Mouse (Mus musculus) granulocyte monocyte progenitor cell, adult 5-6 weeks (primary cell): ENCODE measurements around the gene Ctrb1. TPM values are rescaled to one million over a fixed set of nuclear protein-coding genes. Genes with fewer than 3 reads are reported as not detected.

Experiments
- ATAC-seq: replicated peaks from 2 replicates; pipeline ENCODE4 v1.8.0; 2016; ENCODE audit warnings: mild to moderate bottlenecking, moderate TSS enrichment, inconsistent platforms; ENCODE audit not compliant: poor library complexity, severe bottlenecking
- total RNA-seq, 2 experiments: library from RNA; stranded (forward) in 1 of 2; stranded (reverse) in 1 of 2; fragments of 200-712, 200-1000 nt in 1 of 2; fragments of >200 nt in 1 of 2; fragmentation: Nextera tagmentation in 1 of 2; gene quantifications; 2 replicates each; pipeline ENCODE4 v1.2.3; 2014 to 2017

Gene Ctrb1
- total RNA-seq, 2 experiments from 2014 or later = not detected

- no peak for ATAC-seq
These were observed 2.5 kb upstream of the Ctrb1 start for GRCm38 (mm10) chr8:111693261-111693741.

GRCm38 (mm10) chr8:111686881-111687280 is 3.9 kb downstream of the Ctrb1 start:
- ATAC-seq = no peak

- no peak for ATAC-seq
These were observed 8.3 kb downstream of the Ctrb1 start for GRCm38 (mm10) chr8:111682521-111682920.

- ATAC-seq = no peak
These were observed 9.7 kb downstream of the Ctrb1 start for GRCm38 (mm10) chr8:111681153-111681552.

GRCm38 (mm10) chr8:111680423-111681028 is 10.3 kb downstream of the Ctrb1 start:
- ATAC-seq = peak; percentile 15; the same call in 1 of the 2 replicates

GRCm38 (mm10) chr8:111678848-111679247 is 12.0 kb downstream of the Ctrb1 start:
- no peak for ATAC-seq

- peak; percentile 72 for ATAC-seq
These were observed 12.7 kb downstream of the Ctrb1 start for GRCm38 (mm10) chr8:111678111-111678510.

- no peak for ATAC-seq
These were observed 14.6 kb downstream of the Ctrb1 start for GRCm38 (mm10) chr8:111676237-111676636.

- no peak for ATAC-seq
These were observed 24.1 kb downstream of the Ctrb1 start for GRCm38 (mm10) chr8:111666751-111667150.

- peak; percentile 85 for ATAC-seq
These were observed 28.3 kb downstream of the Ctrb1 start for GRCm38 (mm10) chr8:111662473-111662872.

GRCm38 (mm10) chr8:111658819-111659423 is 31.9 kb downstream of the Ctrb1 start:
- peak; percentile 60 for ATAC-seq

GRCm38 (mm10) chr8:111657312-111657854 is 33.4 kb downstream of the Ctrb1 start:
- ATAC-seq = no peak

GRCm38 (mm10) chr8:111653524-111653923 is 37.3 kb downstream of the Ctrb1 start:
- ATAC-seq = no peak

- no peak for ATAC-seq
These were observed 40.2 kb downstream of the Ctrb1 start for GRCm38 (mm10) chr8:111650651-111651050.

- ATAC-seq = no peak
These were observed 42.0 kb downstream of the Ctrb1 start for GRCm38 (mm10) chr8:111648834-111649233.

- ATAC-seq = no peak
These were observed 45.1 kb downstream of the Ctrb1 start for GRCm38 (mm10) chr8:111645715-111646114.

GRCm38 (mm10) chr8:111644286-111645051 is 46.3 kb downstream of the Ctrb1 start:
- peak; percentile 47 for ATAC-seq

- ATAC-seq = peak; percentile 76
These were observed 47.3 kb downstream of the Ctrb1 start, which contains the start of gene Zfp1 for GRCm38 (mm10) chr8:111643264-111644141. Gene Zfp1 (plus strand): TSS chr8:111643401.

- peak; percentile 4; the same call in 1 of the 2 replicates for ATAC-seq
These were observed 47.9 kb downstream of the Ctrb1 start for GRCm38 (mm10) chr8:111642939-111643263.

GRCm38 (mm10) chr8:111642496-111642895 is 48.3 kb downstream of the Ctrb1 start:
- ATAC-seq = peak; percentile 45
